Mouse (Mus musculus) olfactory bulb, adult 2 months (tissue): ENCODE data around the gene Necab2. TPM values are rescaled to one million over a fixed set of nuclear protein-coding genes. Genes with fewer than 3 reads are reported as not detected.

ENCODE experiments used
- H3K27ac ChIP-seq: fragments of 200-500 bp; 2 replicates; pipeline ENCODE4 v1.5.1; 2012; ENCODE audit warnings: low read depth, low read length; ENCODE audit not compliant: insufficient read depth
- H3K4me1 ChIP-seq: fragments of 200-500 bp; 2 replicates; pipeline ENCODE4 v1.6.1; 2012; ENCODE audit warnings: low read length; ENCODE audit not compliant: control insufficient read depth, insufficient read depth
- H3K4me3 ChIP-seq: fragments of 200-500 bp; 2 replicates; pipeline ENCODE4 v1.5.1; 2012; ENCODE audit warnings: mild to moderate bottlenecking, low read depth, low read length, moderate library complexity; ENCODE audit not compliant: insufficient read depth
- CTCF ChIP-seq: fragments of 200-500 bp; IDR thresholded peaks from 2 replicates; pipeline ENCODE4 v1.5.1; 2012; ENCODE audit warnings: low read depth, mild to moderate bottlenecking, low read length, moderate library complexity; ENCODE audit not compliant: insufficient read depth
- POLR2A ChIP-seq: fragments of 200-500 bp; IDR thresholded peaks from 2 replicates; pipeline ENCODE4 v1.6.1; 2012; ENCODE audit warnings: mild to moderate bottlenecking, low read depth, low read length, moderate library complexity; ENCODE audit not compliant: insufficient read depth
- WGBS: fragments of 180-500 bp; shearing (Covaris S2); methylation state at CpG from one replicate; pipeline ENCODE4 v1.1.7; 2018; 5-methylcytosine and 5-hydroxymethylcytosine counted together
- polyA plus RNA-seq: library from polyadenylated mRNA; stranded (reverse); fragments of >200 nt; gene quantifications from 2 replicates; pipeline ENCODE4 v1.2.4, GENCODE M21; 2012; ENCODE audit warnings: low replicate concordance; ENCODE audit not compliant: missing spikeins, insufficient read depth, insufficient read length

Gene Necab2
- polyA plus RNA-seq, 1 experiment: not detected

- Histone ChIP-seq H3K4me3 (no peak overlapping the region), H3K4me1 (peaks cover 40% of the 10 kb centered on the region), H3K27ac (no peak overlapping the region)
- TF ChIP-seq CTCF (no peak), POLR2A (no peak)
- WGBS: 80% methylated on average over 10 of the region's 10 CpGs
Observed at GRCm38 (mm10) chr8:119424740-119425139, 21.8 kb upstream of the Necab2 start.

- TF ChIP-seq POLR2A (no peak), CTCF (no peak)
- WGBS: 93% methylated on average over 10 of the region's 10 CpGs
- Histone ChIP-seq H3K4me3 (no peak overlapping the region), H3K27ac (no peak overlapping the region), H3K4me1 (peaks cover 40% of the 10 kb centered on the region)
Observed at GRCm38 (mm10) chr8:119425533-119425932, 21.0 kb upstream of the Necab2 start.

- Histone ChIP-seq H3K4me1 (peaks cover 40% of the 10 kb centered on the region), H3K27ac (no peak overlapping the region), H3K4me3 (no peak overlapping the region)
- TF ChIP-seq POLR2A (no peak), CTCF (no peak)
- WGBS: 70% methylated on average over 6 of the region's 6 CpGs
Observed at GRCm38 (mm10) chr8:119426069-119426735, 20.3 kb upstream of the Necab2 start.

GRCm38 (mm10) chr8:119427634-119428349 lies 18.7 kb upstream of the Necab2 start:
- TF ChIP-seq POLR2A (no peak), CTCF (no peak)
- 78% methylated on average over 12 of the region's 12 CpGs for WGBS
- Histone ChIP-seq H3K4me3 (no peak overlapping the region), H3K27ac (no peak overlapping the region), H3K4me1 (peaks cover 24% of the 10 kb centered on the region)

- WGBS: 83% methylated on average over 7 of the region's 7 CpGs
- no peak overlapping the region for H3K4me3 ChIP-seq
- TF ChIP-seq CTCF (no peak), POLR2A (no peak)
- no peak overlapping the region for H3K27ac ChIP-seq
- H3K4me1 ChIP-seq: peaks cover 24% of the 10 kb centered on the region
Observed at GRCm38 (mm10) chr8:119428350-119428740, 18.2 kb upstream of the Necab2 start.

- Histone ChIP-seq H3K4me3 (no peak overlapping the region), H3K4me1 (peaks cover 20% of the 10 kb centered on the region), H3K27ac (no peak overlapping the region)
- WGBS: 85% methylated on average over 5 of the region's 5 CpGs
- TF ChIP-seq POLR2A (no peak), CTCF (no peak)
Observed at GRCm38 (mm10) chr8:119428766-119429327, 17.7 kb upstream of the Necab2 start.

GRCm38 (mm10) chr8:119429552-119429951 lies 17.0 kb upstream of the Necab2 start:
- H3K4me1 ChIP-seq: peaks cover 17% of the 10 kb centered on the region
- no peak for TF ChIP-seq POLR2A
- no peak for TF ChIP-seq CTCF
- 87% methylated on average over 3 of the region's 3 CpGs for WGBS
- no peak overlapping the region for H3K27ac ChIP-seq
- no peak overlapping the region for H3K4me3 ChIP-seq

GRCm38 (mm10) chr8:119430250-119430649 lies 16.3 kb upstream of the Necab2 start:
- no peak overlapping the region for H3K27ac ChIP-seq
- WGBS: 88% methylated on average over 8 of the region's 8 CpGs
- TF ChIP-seq POLR2A (no peak), CTCF (no peak)
- H3K4me1 ChIP-seq: peaks cover 12% of the 10 kb centered on the region; the same call in 1 of the 2 replicates
- no peak overlapping the region for H3K4me3 ChIP-seq

- Histone ChIP-seq H3K4me1 (peaks cover 12% of the 10 kb centered on the region; the same call in 1 of the 2 replicates), H3K4me3 (no peak overlapping the region), H3K27ac (no peak overlapping the region)
- no peak for TF ChIP-seq CTCF
- no peak for TF ChIP-seq POLR2A
- WGBS: 89% methylated on average over 7 of the region's 7 CpGs
Observed at GRCm38 (mm10) chr8:119430690-119431089, 15.8 kb upstream of the Necab2 start.
